Mouse (Mus musculus) ES-Bruce4 (cell line): ENCODE results near the gene Iqschfp.

Source experiments
- CTCF ChIP-seq: IDR thresholded peaks from one replicate; pipeline ENCODE4 v1.8.1; 2011; ENCODE audit warnings: low read depth, low read length
- POLR2A ChIP-seq: IDR thresholded peaks from one replicate; pipeline ENCODE4 v1.8.1; 2011; ENCODE audit warnings: low read length; ENCODE audit not compliant: insufficient read depth

GRCm38 (mm10) chr3:68650251-68650650 is 758.2 kb downstream of the Iqschfp start:
- TF ChIP-seq CTCF (no peak), POLR2A (no peak)
